Mouse (Mus musculus) embryonic facial prominence, embryonic 14.5 days (tissue): ENCODE data around the gene Hoxc8. TPM values are rescaled to one million over a fixed set of nuclear protein-coding genes. Genes with fewer than 3 reads are reported as not detected.

Experiments used
- ATAC-seq: fragments of 200-750 bp; cut with Nextera tagmentation; 2 replicates; pipeline ENCODE4 v1.8.0; 2017; ENCODE audit warnings: low read depth, moderate number of reproducible peaks, moderate TSS enrichment
- DNase-seq: peaks from one replicate; pipeline ENCODE4 v3.0.0-alpha.2; 2015; ENCODE audit warnings: low spot score
- H3K27ac ChIP-seq: fragments of 300-500 bp; sonication (generic); replicated peaks from 2 replicates; pipeline ENCODE4 v1.5.1; 2014; ENCODE audit warnings: low read depth, mild to moderate bottlenecking, low read length, moderate library complexity
- H3K27me3 ChIP-seq: fragments of 300-500 bp; sonication (generic); replicated peaks from 2 replicates; pipeline ENCODE4 v1.6.1; 2014; ENCODE audit warnings: low read length; ENCODE audit not compliant: control insufficient read depth, insufficient read depth
- H3K36me3 ChIP-seq: fragments of 300-500 bp; sonication (generic); 2 replicates; pipeline ENCODE4 v1.6.1; 2014; ENCODE audit warnings: low read length, mixed read lengths; ENCODE audit not compliant: control insufficient read depth, insufficient read depth
- H3K4me1 ChIP-seq: fragments of 300-500 bp; sonication (generic); 2 replicates; pipeline ENCODE4 v1.6.1; 2014; ENCODE audit warnings: antibody characterized with exemption, low read length; ENCODE audit not compliant: control insufficient read depth, insufficient read depth
- H3K4me2 ChIP-seq: fragments of 300-500 bp; sonication (generic); 2 replicates; pipeline ENCODE4 v1.6.1; 2014; ENCODE audit warnings: low read depth, mild to moderate bottlenecking, low read length, moderate library complexity, mixed read lengths
- H3K4me3 ChIP-seq: fragments of 300-500 bp; sonication (generic); 2 replicates; pipeline ENCODE4 v1.5.1; 2014; ENCODE audit warnings: low read depth, mild to moderate bottlenecking, low read length
- H3K9ac ChIP-seq: fragments of 300-500 bp; sonication (generic); 2 replicates; pipeline ENCODE4 v1.6.1; 2014; ENCODE audit warnings: low read depth, mild to moderate bottlenecking, low read length, moderate library complexity, mixed read lengths
- H3K9me3 ChIP-seq: fragments of 300-500 bp; sonication (generic); 2 replicates; pipeline ENCODE4 v1.6.1; 2016; ENCODE audit warnings: low read length; ENCODE audit not compliant: control insufficient read depth
- WGBS: fragments of 180-500 bp; shearing (Covaris S2); extraction: QIAGEN DNeasy Blood & Tissue Kit; methylation state at CpG from one replicate; pipeline ENCODE4 v1.1.7; 2014; 5-methylcytosine and 5-hydroxymethylcytosine counted together
- polyA plus RNA-seq: library from polyadenylated mRNA; unstranded; fragments of >200 nt; fragmentation: Nextera tagmentation; extraction: Ambion mirVana; gene quantifications from 2 replicates; pipeline ENCODE4 v1.2.1, GENCODE M21; 2014

Gene Hoxc8
- polyA plus RNA-seq, 1 experiment from 2014 or later, result not detected

GRCm38 (mm10) chr15:103014166-103015008 lies 24.0 kb downstream of the Hoxc8 start:
- Histone ChIP-seq H3K4me3 (peak overlapping the region; percentile 26), H3K9me3 (no peaks in the 10 kb centered on the region), H3K4me1 (no peaks in the 10 kb centered on the region), H3K36me3 (no peaks in the 10 kb centered on the region), H3K4me2 (peak overlapping the region; percentile 46), H3K9ac (peak overlapping the region; percentile 25; the same call in 1 of the 2 replicates), H3K27me3 (peaks cover 100% of the 10 kb centered on the region), H3K27ac (no peak overlapping the region)
- WGBS, result 1% methylated on average over 43 of the region's 57 CpGs
- ATAC-seq, result peak; percentile 23; the same call in 1 of the 2 replicates
- no peak for DNase-seq

GRCm38 (mm10) chr15:103015009-103015399 lies 24.6 kb downstream of the Hoxc8 start:
- H3K9ac ChIP-seq, result peak overlapping the region; percentile 25; the same call in 1 of the 2 replicates
- peaks cover 100% of the 10 kb centered on the region for H3K27me3 ChIP-seq
- 1% methylated on average over 25 of the region's 28 CpGs for WGBS
- H3K4me1 ChIP-seq, result no peaks in the 10 kb centered on the region
- H3K4me2 ChIP-seq, result peak overlapping the region; percentile 31; the same call in 1 of the 2 replicates
- H3K9me3 ChIP-seq, result no peaks in the 10 kb centered on the region
- ATAC-seq (no peak), DNase-seq (no peak)
- H3K4me3 ChIP-seq, result peak overlapping the region; percentile 25
- no peak overlapping the region for H3K27ac ChIP-seq
- H3K36me3 ChIP-seq, result no peaks in the 10 kb centered on the region

GRCm38 (mm10) chr15:103015406-103016166 lies 25.2 kb downstream of the Hoxc8 start:
- Histone ChIP-seq H3K27ac (no peak overlapping the region), H3K4me2 (peak overlapping the region; percentile 31; the same call in 1 of the 2 replicates), H3K4me1 (no peaks in the 10 kb centered on the region), H3K4me3 (peak overlapping the region; percentile 25), H3K27me3 (peaks cover 100% of the 10 kb centered on the region), H3K36me3 (no peaks in the 10 kb centered on the region), H3K9me3 (no peaks in the 10 kb centered on the region), H3K9ac (no peak overlapping the region)
- no peak for DNase-seq
- ATAC-seq, result no peak
- WGBS, result 5% methylated on average over 19 of the region's 19 CpGs

GRCm38 (mm10) chr15:103018636-103019035 lies 28.2 kb downstream of the Hoxc8 start, which contains the start of gene Hoxc4:
TSS of gene Hoxc4 (plus strand) at chr15:103018934.
- H3K27me3 ChIP-seq, result peaks cover 100% of the 10 kb centered on the region
- H3K36me3 ChIP-seq, result no peaks in the 10 kb centered on the region
- H3K4me3 ChIP-seq, result no peak within 1 kb of the TSS
- H3K4me2 ChIP-seq, result no peak within 1 kb of the TSS
- H3K27ac ChIP-seq, result no peak within 1 kb of the TSS
- no peak within 1 kb of the TSS for H3K9ac ChIP-seq
- DNase-seq (no peak), ATAC-seq (no peak)
- no peaks in the 10 kb centered on the region for H3K4me1 ChIP-seq
- no peaks in the 10 kb centered on the region for H3K9me3 ChIP-seq
- 13% methylated on average over 9 of the region's 9 CpGs for WGBS

- DNase-seq, result no peak
- Histone ChIP-seq H3K9me3 (no peaks in the 10 kb centered on the region), H3K9ac (no peak overlapping the region), H3K4me2 (no peak overlapping the region), H3K27ac (no peak overlapping the region), H3K4me3 (no peak overlapping the region), H3K27me3 (peaks cover 100% of the 10 kb centered on the region), H3K4me1 (no peaks in the 10 kb centered on the region), H3K36me3 (no peaks in the 10 kb centered on the region)
- no peak for ATAC-seq
- 1% methylated on average over 8 of the region's 8 CpGs for WGBS
Observed at GRCm38 (mm10) chr15:103020899-103021418, 30.6 kb downstream of the Hoxc8 start.

GRCm38 (mm10) chr15:103021544-103021943 lies 31.1 kb downstream of the Hoxc8 start:
- no peak for ATAC-seq
- no peaks in the 10 kb centered on the region for H3K9me3 ChIP-seq
- no peak overlapping the region for H3K4me2 ChIP-seq
- H3K4me1 ChIP-seq, result no peaks in the 10 kb centered on the region
- H3K36me3 ChIP-seq, result no peaks in the 10 kb centered on the region
- H3K27ac ChIP-seq, result no peak overlapping the region
- no peak overlapping the region for H3K9ac ChIP-seq
- no peak overlapping the region for H3K4me3 ChIP-seq
- 8% methylated on average over 8 of the region's 8 CpGs for WGBS
- H3K27me3 ChIP-seq, result peaks cover 100% of the 10 kb centered on the region
- DNase-seq, result no peak

GRCm38 (mm10) chr15:103024131-103024530 lies 33.7 kb downstream of the Hoxc8 start:
- Histone ChIP-seq H3K9ac (no peak overlapping the region), H3K4me3 (no peak overlapping the region), H3K27ac (no peak overlapping the region), H3K36me3 (no peaks in the 10 kb centered on the region), H3K4me1 (no peaks in the 10 kb centered on the region), H3K4me2 (no peak overlapping the region), H3K27me3 (peaks cover 100% of the 10 kb centered on the region), H3K9me3 (no peaks in the 10 kb centered on the region)
- 2% methylated on average over 2 of the region's 2 CpGs for WGBS
- DNase-seq (no peak), ATAC-seq (no peak)
